Mouse (Mus musculus) G1E-ER4 (cell line): ENCODE measurements around the gene Mapre1. TPM values are rescaled to one million over a fixed set of nuclear protein-coding genes. Genes with fewer than 3 reads are reported as not detected.

Experiments used
- GATA1 ChIP-seq: IDR thresholded peaks from one replicate; pipeline ENCODE4 v1.8.0; 2012; ENCODE audit warnings: low read length, inconsistent platforms
- polyA plus RNA-seq: library from polyadenylated mRNA; stranded (reverse); fragments of >175 nt; gene quantifications from 2 replicates; pipeline ENCODE4 v1.2.3, GENCODE M21; 2012

Gene Mapre1
- polyA plus RNA-seq, 1 experiment = 4.4 TPM

DNA sequence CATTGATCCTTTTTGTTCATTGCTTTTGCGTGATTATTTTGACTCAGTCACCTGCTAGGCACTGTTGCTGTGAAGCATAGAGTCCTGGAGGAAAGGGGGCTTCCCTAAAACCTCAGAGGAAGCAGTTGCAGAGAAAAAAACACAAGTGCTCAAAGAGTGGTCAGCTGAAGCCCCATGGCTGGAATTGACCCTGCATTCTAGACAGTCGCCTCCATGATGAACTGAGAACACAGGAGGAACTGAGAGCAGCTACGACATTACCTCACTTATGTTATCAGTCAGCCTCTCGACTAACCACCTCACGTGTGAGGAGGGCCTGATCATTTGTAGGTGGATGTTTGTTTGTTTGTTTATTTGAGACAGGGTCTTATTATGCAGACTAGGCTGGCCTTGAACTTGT lies 21.0 kb downstream of the Mapre1 start:
- no peak for TF ChIP-seq GATA1

DNA sequence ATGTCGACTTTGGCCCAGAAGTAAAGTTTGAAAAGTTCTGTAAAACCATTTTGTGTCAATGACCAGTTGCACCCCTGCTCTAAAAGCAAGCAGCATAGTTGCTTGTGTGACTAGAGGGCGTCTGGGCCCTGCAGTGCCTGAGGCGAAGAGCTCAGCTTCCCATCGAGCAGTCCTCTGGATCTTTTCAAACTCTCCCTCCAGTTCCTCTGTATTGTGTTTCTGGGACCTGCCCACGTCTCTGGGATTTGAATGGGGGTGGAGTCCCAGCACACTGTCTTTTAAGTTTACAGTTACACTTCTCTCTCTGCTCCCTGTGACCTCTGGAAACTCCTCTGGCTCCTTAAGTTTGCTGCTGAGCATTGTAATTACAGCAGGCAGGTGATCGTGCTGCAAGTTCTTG lies 26.4 kb downstream of the Mapre1 start:
- no peak for TF ChIP-seq GATA1

DNA sequence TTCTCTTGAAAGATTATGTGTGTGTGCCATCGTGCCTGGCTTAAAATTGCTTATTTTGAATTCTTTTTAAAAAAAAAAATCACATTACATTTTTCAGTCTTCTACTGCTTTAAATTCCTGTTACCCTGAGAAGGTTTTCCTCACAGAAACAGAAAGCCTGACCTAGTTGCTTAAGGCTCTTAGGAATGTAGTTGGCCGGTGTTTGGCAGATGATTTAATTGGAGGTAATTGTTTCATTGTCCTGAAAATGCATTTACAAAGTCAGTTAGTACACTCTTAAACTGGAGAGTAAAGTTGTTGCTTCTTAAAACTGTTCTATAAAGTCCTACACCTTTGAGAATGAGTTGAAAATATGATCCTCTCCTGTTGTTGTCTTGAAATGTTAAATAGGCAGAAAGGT lies 27.8 kb downstream of the Mapre1 start:
- TF ChIP-seq GATA1 = no peak

DNA sequence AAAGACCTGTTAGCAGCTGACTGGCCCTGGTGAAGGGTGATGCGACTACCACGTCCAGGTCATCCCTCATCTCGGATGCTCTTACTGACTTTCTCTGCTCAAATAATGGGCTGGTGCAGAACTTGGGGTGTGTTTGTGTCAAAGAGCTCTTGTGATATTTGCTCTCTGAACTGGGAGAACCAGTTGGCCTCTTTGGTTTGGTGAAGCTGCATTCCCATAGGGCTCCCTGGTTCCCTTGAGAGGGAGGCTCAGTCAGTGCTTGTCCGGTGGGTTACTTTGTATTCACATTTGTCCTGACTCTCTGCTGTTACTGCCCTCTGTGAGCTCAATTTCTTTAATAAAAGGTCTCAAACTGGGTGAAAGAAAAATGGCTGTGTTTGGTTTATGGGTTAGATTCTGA lies 31.9 kb downstream of the Mapre1 start:
- TF ChIP-seq GATA1 = no peak

DNA sequence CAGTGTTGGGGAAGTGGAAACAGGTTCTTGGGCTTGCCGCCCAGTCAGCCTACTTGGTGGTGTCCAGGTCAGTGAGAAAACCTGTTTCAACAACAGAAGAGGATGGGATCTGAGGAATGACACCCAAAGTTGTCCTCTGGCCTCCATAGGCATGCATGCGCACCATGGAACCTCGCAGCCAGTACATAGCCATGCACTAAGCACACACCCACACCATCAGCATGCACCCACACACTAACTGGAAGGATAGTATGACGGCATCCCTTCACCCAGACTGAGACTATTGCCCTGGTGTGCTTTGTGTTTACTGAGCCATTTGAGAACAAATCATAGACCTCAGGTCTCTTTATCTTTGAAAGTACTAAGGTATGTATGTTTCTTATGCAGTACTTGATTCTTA lies 34.4 kb downstream of the Mapre1 start:
- no peak for TF ChIP-seq GATA1

DNA sequence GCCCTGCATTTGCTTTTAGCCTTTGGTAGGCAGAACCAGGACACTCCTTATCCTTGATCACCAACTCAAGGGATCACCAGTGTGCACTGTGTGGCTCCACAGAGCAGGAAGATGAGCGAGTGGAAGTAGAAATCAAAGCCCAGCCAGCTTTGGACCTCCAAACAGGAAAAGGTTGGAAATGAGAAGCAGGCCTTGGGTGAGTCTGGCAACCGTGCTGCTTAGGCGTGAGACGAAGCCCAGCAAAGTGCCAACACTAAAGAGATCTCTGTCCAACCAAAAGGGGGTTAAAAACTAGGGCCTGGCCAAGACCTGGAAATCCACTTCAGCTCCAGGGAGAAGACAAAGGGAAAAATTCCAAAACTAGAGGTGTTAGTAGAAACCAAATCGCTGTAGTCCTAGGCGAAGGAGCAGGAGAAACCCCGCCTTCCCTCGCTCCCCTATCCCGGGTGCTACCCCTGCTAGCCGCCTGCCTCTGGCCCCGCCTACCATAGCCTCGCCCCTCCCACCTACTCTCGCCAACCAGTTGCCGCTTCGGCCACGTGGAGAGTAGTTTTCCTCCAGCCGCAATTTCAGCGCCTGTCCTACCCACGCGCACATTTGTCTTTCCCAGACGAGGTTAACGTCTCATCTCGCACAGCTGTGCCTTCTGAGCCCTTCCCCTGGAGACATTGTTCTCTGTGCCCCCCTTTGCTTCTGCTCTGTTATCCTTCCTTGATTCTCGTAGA lies 37.7 kb downstream of the Mapre1 start:
- no peak for TF ChIP-seq GATA1

DNA sequence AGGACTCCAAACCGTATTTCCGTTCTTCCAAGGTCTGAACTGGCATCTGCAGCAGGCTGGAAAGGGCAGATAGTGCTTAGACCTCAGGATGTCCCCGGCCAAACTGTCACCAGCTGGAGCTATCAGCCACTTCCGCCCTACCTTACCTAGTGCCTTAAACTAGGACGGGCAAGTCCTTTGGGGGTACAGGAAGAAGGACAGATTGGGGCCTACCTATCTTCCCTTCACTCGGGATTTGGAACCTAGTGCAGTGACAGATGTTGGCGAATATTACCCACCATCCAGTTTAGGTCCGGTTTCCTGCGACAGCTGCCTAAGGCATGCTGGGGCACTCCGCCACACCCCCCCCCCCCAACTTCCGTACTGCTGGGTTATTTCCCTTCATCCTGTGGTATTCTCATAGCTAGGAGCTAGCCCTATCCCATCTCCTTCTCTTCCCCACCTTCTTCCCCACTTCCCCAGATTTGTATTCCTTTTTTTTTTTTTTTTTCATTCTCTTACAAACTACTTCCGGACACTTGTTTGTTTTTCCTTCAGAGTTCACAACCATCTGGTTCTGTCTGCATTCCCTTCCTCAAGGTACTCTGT lies 38.4 kb downstream of the Mapre1 start, which contains the start of gene Efcab8:
TSS of gene Efcab8 (plus strand) at position 538 of the 588 bp plus-strand sequence.
- no peak for TF ChIP-seq GATA1

DNA sequence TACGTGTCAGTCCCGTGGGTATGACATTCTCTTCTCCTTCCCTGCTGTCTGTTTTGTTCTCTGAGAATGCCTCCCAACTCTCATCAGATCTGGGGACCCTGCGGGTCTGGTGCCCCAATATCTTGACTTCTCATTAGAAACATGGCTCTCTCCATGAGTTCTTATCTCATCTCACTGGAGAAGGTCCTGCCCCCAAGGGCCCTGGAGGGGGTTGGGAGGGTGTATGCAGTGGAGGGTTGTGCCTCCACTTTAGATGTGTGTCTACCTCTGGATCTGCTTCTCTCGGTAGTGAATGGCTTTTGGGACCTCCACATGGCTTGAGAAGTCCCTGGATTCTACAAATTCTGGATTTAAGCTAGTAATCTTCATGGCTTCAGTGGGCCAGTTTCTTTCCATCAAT lies 40.1 kb downstream of the Mapre1 start:
- TF ChIP-seq GATA1 = no peak

DNA sequence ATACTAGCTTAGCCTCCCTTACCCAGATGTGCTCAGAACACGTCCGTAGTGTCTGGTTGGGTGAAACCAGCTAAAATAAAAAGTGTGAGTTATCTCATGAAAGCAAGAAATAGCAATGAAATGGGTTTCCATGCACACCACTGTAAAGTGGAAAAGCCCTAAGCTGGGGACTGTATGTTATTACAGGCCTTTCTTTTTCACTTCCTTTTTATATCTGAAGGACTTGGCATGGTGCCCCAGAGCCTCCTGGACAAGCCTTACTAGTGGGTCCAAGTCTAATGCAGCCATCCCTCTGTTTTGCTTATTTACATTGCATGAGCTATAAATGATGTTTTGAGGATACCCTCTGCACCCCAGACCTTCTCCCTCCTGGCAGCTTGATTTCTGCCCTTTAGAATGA lies 43.6 kb downstream of the Mapre1 start:
- TF ChIP-seq GATA1 = no peak

DNA sequence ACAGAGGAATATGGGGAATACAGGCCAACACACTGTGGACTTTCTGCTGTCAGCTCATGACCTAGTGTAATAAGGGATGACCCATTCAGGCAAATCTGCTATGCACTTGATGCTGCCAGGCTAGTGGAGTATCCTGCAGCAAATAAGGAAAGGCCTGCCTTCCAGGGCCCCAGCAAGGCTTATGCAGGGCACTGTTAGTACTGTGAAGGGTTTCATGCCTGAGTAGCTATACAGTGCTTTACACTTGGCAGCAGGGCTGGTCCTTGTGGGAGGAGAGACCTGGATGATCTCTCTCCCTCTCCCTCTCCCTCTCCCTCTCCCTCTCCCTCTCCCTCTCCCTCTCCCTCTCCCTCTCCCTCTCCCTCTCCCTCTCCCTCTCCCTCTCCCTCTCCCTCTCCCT lies 52.3 kb downstream of the Mapre1 start:
- no peak for TF ChIP-seq GATA1

DNA sequence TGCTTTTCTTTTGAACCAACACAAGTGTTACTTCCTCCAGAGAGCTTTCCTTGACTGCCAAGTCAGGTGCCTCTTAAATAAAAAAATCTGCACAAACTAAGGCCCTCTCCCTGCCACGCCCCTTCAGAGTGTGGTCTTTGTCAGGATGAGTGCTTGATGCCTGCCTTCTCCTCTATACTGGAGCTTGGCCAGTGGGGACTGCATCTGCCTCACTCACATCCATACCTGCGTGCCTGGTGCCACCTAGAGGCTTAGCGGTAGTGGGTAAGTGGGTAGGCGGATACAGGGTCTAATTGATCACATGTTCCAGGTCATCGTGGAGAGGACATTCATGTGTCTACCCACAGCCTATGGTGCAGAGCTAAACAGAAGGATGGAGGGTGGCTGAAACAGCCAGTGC lies 54.0 kb downstream of the Mapre1 start:
- no peak for TF ChIP-seq GATA1

DNA sequence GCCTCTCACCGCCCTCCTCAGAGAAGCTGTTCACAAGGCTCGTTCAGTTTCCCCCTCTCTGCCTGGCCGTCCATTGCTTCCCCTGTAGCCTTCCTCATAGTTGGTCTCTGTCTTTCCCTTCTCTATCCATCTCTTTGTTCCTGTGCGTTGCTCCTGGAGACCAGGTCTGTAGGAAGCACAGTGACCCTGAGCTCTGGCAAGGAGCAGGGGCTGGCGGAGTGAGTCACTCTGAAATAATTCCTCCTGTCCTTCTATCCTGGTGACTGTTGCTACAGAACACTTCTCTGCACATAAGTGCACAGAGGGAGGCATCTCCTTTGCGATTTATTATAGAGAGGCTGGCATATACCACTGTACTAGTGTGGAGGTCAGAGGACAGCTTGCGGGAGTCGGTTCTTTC lies 67.1 kb downstream of the Mapre1 start:
- TF ChIP-seq GATA1 = no peak

DNA sequence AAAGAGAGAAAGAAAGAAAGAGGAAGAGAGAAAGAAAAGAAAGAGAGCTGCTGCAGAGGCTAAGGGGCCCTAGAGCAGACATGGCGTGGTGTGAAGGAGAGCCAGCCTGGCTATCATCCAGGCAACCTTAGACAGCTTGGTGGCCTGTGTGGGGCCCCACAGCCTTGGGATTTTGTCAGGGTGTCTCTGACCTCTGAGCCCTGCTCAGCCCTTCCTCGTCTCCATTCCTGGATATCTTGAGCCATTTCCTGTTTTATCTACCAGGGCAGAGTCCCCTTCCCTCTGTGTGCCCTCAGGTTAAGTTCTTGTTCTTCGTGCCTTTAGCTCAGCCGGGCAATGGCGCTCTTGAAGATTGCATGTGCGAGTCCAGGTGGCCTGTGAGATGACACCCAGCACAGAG lies 67.8 kb downstream of the Mapre1 start:
- TF ChIP-seq GATA1 = no peak

DNA sequence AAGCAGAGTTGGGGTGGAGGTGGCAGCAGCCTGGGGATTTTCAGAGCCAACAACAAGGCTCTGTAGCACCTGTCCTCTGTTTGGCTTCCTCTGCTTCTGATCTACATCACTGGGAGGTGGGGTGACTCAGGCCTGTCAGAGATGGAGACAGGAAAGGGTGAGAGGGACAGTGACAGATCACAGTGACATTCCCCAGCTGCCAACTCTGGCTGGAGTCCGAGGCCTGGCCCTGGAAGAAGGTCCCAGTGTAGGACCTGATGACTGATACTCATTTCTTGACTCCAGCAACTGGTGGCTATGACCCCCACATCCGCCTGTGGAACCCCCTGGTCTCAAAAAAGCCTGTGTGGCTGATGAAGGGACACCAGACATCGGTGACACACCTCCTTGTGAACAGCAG lies 68.8 kb downstream of the Mapre1 start:
- no peak for TF ChIP-seq GATA1

DNA sequence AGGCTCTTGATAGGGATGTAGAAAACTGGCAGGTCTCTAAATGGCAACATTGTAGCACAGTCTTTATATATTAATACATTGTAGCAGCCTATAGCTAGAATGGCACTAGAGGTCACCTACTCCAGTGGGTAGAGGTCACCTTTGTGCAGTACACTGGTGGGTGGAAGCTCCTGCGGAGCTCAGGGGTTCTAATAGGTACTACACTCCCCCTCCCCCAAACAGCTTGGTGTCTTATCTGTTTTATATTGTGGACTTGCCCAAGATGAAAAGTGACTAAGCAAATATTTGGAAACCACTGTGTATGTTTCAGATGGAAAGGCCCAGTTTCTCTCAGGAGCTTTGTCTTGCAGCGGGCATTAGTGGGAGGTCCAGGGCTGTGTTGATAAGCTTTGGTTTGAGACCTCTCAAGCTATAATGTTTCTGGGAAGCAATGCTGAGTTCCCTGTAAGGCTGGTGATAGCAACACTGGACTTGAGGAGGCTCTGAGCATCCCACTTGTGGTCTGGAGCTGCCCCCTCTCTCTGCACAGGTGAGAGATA lies 81.0 kb downstream of the Mapre1 start:
- no peak for TF ChIP-seq GATA1

Other genes starting within 250 kb of the Mapre1 start
- not detected in 2 replicates for gene 4930404H24Rik, start 248.5 kb upstream of the Mapre1 start, polyA plus RNA-seq
- gene Nol4l, start 211.3 kb upstream of the Mapre1 start, polyA plus RNA-seq = 14.2 and 15.6 TPM in 2 replicates
- 30.1 and 30.2 TPM in 2 replicates for gene Commd7, start 108.5 kb upstream of the Mapre1 start, polyA plus RNA-seq
- gene Dnmt3b, start 91.8 kb upstream of the Mapre1 start, polyA plus RNA-seq = 23.6 and 28.7 TPM in 2 replicates
- gene Dnmt3c, start 44.6 kb upstream of the Mapre1 start, polyA plus RNA-seq = 0.05 and 0.06 TPM in 2 replicates
- 0.06 and 0.09 TPM in 2 replicates for gene Efcab8, start 38.7 kb downstream of the Mapre1 start, polyA plus RNA-seq
- not detected in 2 replicates for gene Sun5, start 129.8 kb downstream of the Mapre1 start, polyA plus RNA-seq
- gene Bpifb2, start 133.8 kb downstream of the Mapre1 start, polyA plus RNA-seq = not detected in 2 replicates
- not detected in 2 replicates for gene Bpifb6, start 159.1 kb downstream of the Mapre1 start, polyA plus RNA-seq
- gene Bpifb3, start 177.0 kb downstream of the Mapre1 start, polyA plus RNA-seq = not detected in 2 replicates
- gene Bpifb4, start 196.9 kb downstream of the Mapre1 start, polyA plus RNA-seq = not detected in 2 replicates
- gene Bpifa6, start 233.7 kb downstream of the Mapre1 start, polyA plus RNA-seq = not detected in 2 replicates